Mouse (Mus musculus): ENCODE data around the gene Pitpnm2.

DNA sequence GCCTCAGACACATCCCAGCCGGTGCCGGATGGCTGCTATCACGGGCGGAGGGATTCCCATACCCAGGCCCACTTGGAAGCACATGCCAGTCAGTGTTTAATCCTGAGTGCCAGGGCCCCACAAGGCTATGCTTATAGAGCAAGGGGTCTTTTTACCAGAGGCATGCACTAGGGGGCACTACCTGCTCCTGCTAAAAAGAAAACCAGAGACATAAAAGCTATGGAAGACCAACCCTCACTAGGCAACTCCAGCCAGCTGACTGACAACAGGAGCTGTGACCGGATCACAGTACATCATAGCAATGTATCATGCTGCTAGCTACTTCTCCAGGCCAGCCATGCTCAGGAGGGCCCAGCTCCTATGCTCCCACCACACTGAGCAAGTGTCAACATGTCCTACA, 87.0 kb downstream of the Pitpnm2 start:
- TF ChIP-seq CTCF (IDR thresholded peaks at IDR 0.05; ENCODE audit: low read depth), result peak; percentile 69
- no peak for TF ChIP-seq EP300 (IDR thresholded peaks at IDR 0.05; ENCODE audit: low read depth)

All from liver, embryonic 14.5 days (tissue).